Mouse (Mus musculus): ENCODE measurements around the gene Hhat.

Gene Hhat

DNA sequence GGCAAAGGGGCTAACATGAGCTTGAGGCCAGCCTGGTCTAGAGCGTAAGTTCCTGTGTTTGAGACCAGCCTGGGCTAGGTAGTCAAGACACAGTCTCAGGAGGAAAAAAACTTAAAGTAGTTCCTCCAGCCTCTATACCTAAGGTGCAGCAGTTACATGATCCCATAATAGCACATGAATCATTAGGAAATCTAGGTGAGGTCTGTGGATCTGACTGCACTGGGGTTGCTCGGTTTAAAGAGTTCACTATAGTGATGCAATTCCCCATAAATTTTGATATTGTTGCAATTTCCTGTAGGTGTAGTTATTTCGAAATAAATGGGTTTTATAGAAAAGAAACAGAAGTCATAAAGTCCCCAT is 26.2 kb downstream of the Hhat start:
- DNase-seq (ENCODE audit: low spot score) = no peak

GRCm38 (mm10) chr1:192742394-192743251 is 28.4 kb downstream of the Hhat start:
- no peak for DNase-seq (ENCODE audit: low spot score)

- no peak for DNase-seq (ENCODE audit: low spot score)
These were observed 29.1 kb downstream of the Hhat start for GRCm38 (mm10) chr1:192741896-192742295.

GRCm38 (mm10) chr1:192736524-192736923 is 34.5 kb downstream of the Hhat start:
- DNase-seq (ENCODE audit: low spot score) = no peak

GRCm38 (mm10) chr1:192736002-192736426 is 35.0 kb downstream of the Hhat start:
- DNase-seq (ENCODE audit: low spot score) = no peak

DNA sequence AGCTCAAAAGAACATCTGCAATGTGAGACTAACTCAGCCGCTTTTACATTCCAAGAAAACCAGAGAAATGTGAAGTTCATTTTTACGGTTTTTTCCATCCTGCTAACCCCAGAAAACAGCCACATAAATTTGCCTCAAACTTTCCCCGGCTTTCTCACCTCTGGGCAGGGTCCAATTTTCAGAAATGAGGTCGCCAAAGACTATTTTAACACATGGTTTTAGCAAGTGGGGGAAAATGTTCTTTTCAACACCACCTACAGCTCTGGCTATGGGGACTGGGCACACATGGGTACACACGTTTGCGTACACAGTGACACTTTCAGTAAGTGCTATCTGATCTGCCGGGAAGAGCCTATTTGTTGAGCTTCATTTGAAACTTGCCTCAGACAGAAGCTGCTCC is 40.5 kb downstream of the Hhat start:
- no peak for DNase-seq (ENCODE audit: low spot score)

- peak; percentile 44 for DNase-seq (ENCODE audit: low spot score)
These were observed 43.9 kb downstream of the Hhat start for GRCm38 (mm10) chr1:192726996-192727624.

GRCm38 (mm10) chr1:192722147-192722546 is 48.9 kb downstream of the Hhat start:
- peak; percentile 75 for DNase-seq (ENCODE audit: low spot score)

GRCm38 (mm10) chr1:192720156-192720555 is 50.9 kb downstream of the Hhat start:
- no peak for DNase-seq (ENCODE audit: low spot score)

GRCm38 (mm10) chr1:192711779-192712348 is 59.2 kb downstream of the Hhat start:
- DNase-seq (ENCODE audit: low spot score) = peak; percentile 69

GRCm38 (mm10) chr1:192700339-192701073 is 70.5 kb downstream of the Hhat start:
- no peak for DNase-seq (ENCODE audit: low spot score)

GRCm38 (mm10) chr1:192699101-192699500 is 71.9 kb downstream of the Hhat start:
- DNase-seq (ENCODE audit: low spot score) = no peak

- no peak for DNase-seq (ENCODE audit: low spot score)
These were observed 74.6 kb downstream of the Hhat start for GRCm38 (mm10) chr1:192696371-192696863.

GRCm38 (mm10) chr1:192693644-192694043 is 77.4 kb downstream of the Hhat start:
- DNase-seq (ENCODE audit: low spot score) = no peak

- DNase-seq (ENCODE audit: low spot score) = no peak
These were observed 78.0 kb downstream of the Hhat start for GRCm38 (mm10) chr1:192692982-192693381.

- no peak for DNase-seq (ENCODE audit: low spot score)
These were observed 88.6 kb downstream of the Hhat start for GRCm38 (mm10) chr1:192682219-192682951.

GRCm38 (mm10) chr1:192677236-192677635 is 93.8 kb downstream of the Hhat start:
- no peak for DNase-seq (ENCODE audit: low spot score)

DNA sequence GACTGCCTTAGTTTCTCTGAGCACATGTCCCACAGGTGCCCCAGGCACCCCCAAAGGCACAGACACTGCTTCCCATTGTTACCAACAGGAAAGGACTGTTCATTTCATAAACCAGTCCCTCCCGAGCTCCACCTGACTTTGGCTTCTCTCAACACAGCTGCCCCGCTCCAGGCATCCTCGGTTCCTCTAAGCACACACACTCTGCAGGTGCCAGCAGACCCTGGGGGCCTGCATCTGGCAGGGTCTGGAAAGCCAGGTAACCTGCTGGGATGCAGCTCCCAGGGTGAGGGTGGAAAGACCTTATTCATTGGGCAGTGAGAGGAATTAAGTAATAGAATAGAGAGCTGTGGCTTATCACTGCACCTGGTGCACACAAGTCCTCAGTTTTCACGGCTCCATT is 107.4 kb downstream of the Hhat start:
- no peak for DNase-seq (ENCODE audit: low spot score)

- DNase-seq (ENCODE audit: low spot score) = no peak
These were observed 107.9 kb downstream of the Hhat start for GRCm38 (mm10) chr1:192663092-192663491.

DNA sequence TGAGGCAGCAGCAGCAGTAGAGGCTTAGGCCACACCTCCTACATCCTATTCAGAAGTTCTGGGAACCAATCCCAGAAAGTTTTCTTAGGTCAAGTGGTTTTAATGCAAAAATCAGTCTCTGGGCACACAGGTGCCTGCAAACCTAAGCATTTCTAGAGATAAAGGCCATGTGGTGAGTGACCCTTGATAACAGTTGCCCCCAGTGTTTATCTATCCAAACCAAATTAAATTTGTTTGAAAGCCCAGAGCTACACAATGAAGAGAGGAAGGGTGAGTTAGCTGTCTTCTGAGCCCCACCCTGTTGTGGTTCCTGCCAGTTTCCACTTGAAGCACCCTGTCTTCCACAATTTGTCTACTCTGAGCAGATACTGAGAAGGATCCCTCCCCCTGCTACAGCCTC is 109.4 kb downstream of the Hhat start:
- DNase-seq (ENCODE audit: low spot score) = no peak

DNA sequence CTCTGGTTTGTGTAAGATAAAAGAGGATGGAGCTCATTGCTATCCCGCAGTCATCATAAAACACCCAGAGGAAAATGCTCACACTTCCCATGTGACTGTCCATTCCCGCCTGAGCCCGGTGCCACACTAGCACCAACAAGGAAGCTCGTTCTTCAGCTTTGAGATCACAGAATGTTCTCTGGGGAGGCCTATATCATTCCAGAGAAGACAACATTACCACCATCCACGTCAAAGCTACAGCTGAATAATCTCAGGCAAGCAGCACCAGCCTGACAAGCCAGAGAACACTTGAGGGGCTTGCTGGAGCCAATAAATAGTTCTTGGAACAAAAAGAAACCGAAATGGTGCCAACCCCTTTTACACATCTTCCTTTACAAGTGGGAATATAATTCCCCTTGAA is 113.6 kb downstream of the Hhat start:
- no peak for DNase-seq (ENCODE audit: low spot score)

Data from layer of hippocampus, adult 11-12 months (tissue).